Mouse (Mus musculus): ENCODE results near the gene Ksr2.
"Not testable (repeated sequence)": the region's sequence is repeated elsewhere in the genome, so short reads cannot be mapped to it uniquely, and the experiment has no call there.

Ksr2 gene

GRCm38 (mm10) chr5:117620292-117620691 lies 206.5 kb downstream of the Ksr2 start:
- no peak for DNase-seq (ENCODE audit: low spot score in 2 of 2)

GRCm38 (mm10) chr5:117622221-117622620 lies 208.4 kb downstream of the Ksr2 start:
- no peak for DNase-seq (ENCODE audit: low spot score in 2 of 2)

GRCm38 (mm10) chr5:117623206-117623605 lies 209.4 kb downstream of the Ksr2 start:
- DNase-seq (ENCODE audit: low spot score in 2 of 2) = not testable (repeated sequence)

- no peak for DNase-seq (ENCODE audit: low spot score in 2 of 2)
Measured at GRCm38 (mm10) chr5:117626907-117627306, 213.1 kb downstream of the Ksr2 start.

GRCm38 (mm10) chr5:117628351-117628750 lies 214.6 kb downstream of the Ksr2 start:
- DNase-seq (ENCODE audit: low spot score in 2 of 2) = no peak

GRCm38 (mm10) chr5:117629570-117629969 lies 215.8 kb downstream of the Ksr2 start:
- DNase-seq (ENCODE audit: low spot score in 2 of 2) = no peak

GRCm38 (mm10) chr5:117635211-117635610 lies 221.4 kb downstream of the Ksr2 start:
- DNase-seq (ENCODE audit: low spot score in 2 of 2) = no peak

- no peak for DNase-seq (ENCODE audit: low spot score in 2 of 2)
Measured at GRCm38 (mm10) chr5:117635838-117636237, 222.0 kb downstream of the Ksr2 start.

GRCm38 (mm10) chr5:117641585-117641984 lies 227.8 kb downstream of the Ksr2 start:
- DNase-seq (ENCODE audit: low spot score in 2 of 2) = no peak

GRCm38 (mm10) chr5:117651238-117651886 lies 237.6 kb downstream of the Ksr2 start:
- DNase-seq (ENCODE audit: low spot score in 2 of 2) = no peak

- no peak for DNase-seq (ENCODE audit: low spot score in 2 of 2)
Measured at GRCm38 (mm10) chr5:117658641-117659040, 244.8 kb downstream of the Ksr2 start.

GRCm38 (mm10) chr5:117659596-117659995 lies 245.8 kb downstream of the Ksr2 start:
- DNase-seq (ENCODE audit: low spot score in 2 of 2) = no peak

- no peak for DNase-seq (ENCODE audit: low spot score in 2 of 2)
Measured at GRCm38 (mm10) chr5:117665181-117665580, 251.4 kb downstream of the Ksr2 start.

GRCm38 (mm10) chr5:117667314-117667713 lies 253.5 kb downstream of the Ksr2 start:
- DNase-seq (ENCODE audit: low spot score in 2 of 2) = no peak

GRCm38 (mm10) chr5:117669265-117669664 lies 255.5 kb downstream of the Ksr2 start:
- no peak for DNase-seq (ENCODE audit: low spot score in 2 of 2)

- no peak for DNase-seq (ENCODE audit: low spot score in 2 of 2)
Measured at GRCm38 (mm10) chr5:117669843-117670242, 256.0 kb downstream of the Ksr2 start.

- DNase-seq (ENCODE audit: low spot score in 2 of 2) = no peak
Measured at GRCm38 (mm10) chr5:117671362-117671761, 257.6 kb downstream of the Ksr2 start.

- DNase-seq (ENCODE audit: low spot score in 2 of 2) = no peak
Measured at GRCm38 (mm10) chr5:117675840-117676239, 262.0 kb downstream of the Ksr2 start.

GRCm38 (mm10) chr5:117677231-117677630 lies 263.4 kb downstream of the Ksr2 start:
- DNase-seq (ENCODE audit: low spot score in 2 of 2) = no peak

GRCm38 (mm10) chr5:117678371-117678770 lies 264.6 kb downstream of the Ksr2 start:
- DNase-seq (ENCODE audit: low spot score in 2 of 2) = no peak

- DNase-seq (ENCODE audit: low spot score in 2 of 2) = no peak
Measured at GRCm38 (mm10) chr5:117682226-117682625, 268.4 kb downstream of the Ksr2 start.

GRCm38 (mm10) chr5:117684491-117684890 lies 270.7 kb downstream of the Ksr2 start:
- no peak for DNase-seq (ENCODE audit: low spot score in 2 of 2)

- no peak for DNase-seq (ENCODE audit: low spot score in 2 of 2)
Measured at GRCm38 (mm10) chr5:117687770-117688352, 274.1 kb downstream of the Ksr2 start.

- DNase-seq (ENCODE audit: low spot score in 2 of 2) = no peak
Measured at GRCm38 (mm10) chr5:117688738-117689137, 274.9 kb downstream of the Ksr2 start.

Data from natural killer cell, adult 2 months (primary cell).